Mouse (Mus musculus) adipose tissue, adult 10 weeks (tissue): ENCODE results near the gene Olfr358. TPM values are rescaled to one million over a fixed set of nuclear protein-coding genes. Genes with fewer than 3 reads are reported as not detected.

Experiments
- polyA plus RNA-seq: library from polyadenylated mRNA; stranded (reverse); fragments of 350-450 nt; fragmentation: Illumina TruSeq; extraction: RNeasy Lipid Tissue Mini Kit (QIAGEN cat#74804); gene quantifications from one replicate; pipeline ENCODE4 v1.2.3, GENCODE M21; 2014; ENCODE audit warnings: low read depth, low replicate concordance

Gene Olfr358
- not detected for polyA plus RNA-seq

DNA sequence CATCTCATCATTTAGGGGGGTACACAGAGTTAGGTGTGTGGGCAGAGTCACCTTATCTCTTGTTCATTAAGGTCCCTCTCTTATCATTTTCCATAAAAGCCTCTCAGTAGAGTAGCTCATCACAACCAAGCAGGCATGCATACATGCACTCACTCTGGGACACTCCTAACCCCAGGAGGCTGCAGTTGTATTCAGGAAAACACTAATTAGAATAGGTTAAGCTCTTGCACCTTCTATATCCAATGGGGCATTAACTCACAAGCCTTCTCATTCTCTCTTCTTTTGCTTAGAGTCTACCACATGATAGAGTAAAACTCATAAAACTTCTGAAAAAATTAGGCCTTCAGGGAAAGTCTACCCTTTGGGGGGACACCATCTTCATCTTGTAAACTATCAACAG lies at the start of gene Olfr358:
Gene Olfr358, minus strand, starts transcription at position 101 of the 400 bp plus-strand sequence.

DNA sequence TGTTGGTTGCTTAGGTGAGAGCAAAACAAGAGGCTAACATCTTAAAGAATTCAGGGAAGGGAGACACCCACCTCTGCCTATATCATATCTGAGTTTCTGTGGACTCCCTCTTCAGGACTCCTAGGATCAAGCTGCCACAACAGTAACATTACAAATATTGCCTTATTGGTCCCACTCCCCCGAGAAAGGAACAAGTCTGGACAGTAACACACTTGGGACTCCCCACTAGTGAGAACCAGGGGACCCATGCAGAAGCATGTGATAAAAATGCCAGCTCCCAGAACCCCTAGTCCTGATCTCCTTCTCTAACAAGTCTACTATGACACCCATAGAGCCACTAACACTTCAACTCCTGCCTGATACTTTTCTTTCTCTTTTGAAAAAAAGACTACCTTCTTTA lies 15.6 kb downstream of the Olfr358 start, which contains the start of gene Olfr357:
Gene Olfr357, plus strand, starts transcription at position 301 of the 400 bp plus-strand sequence.

Other genes with a start within 250 kb of the Olfr358 start
- gene Olfr348, start 225.1 kb downstream of the Olfr358 start, polyA plus RNA-seq: not detected
- not detected for gene Olfr50, start 218.8 kb downstream of the Olfr358 start, polyA plus RNA-seq
- gene Olfr3, start 192.3 kb downstream of the Olfr358 start, polyA plus RNA-seq: not detected
- gene Olfr350, start 163.0 kb downstream of the Olfr358 start, polyA plus RNA-seq: not detected
- not detected for gene Olfr351, start 146.7 kb downstream of the Olfr358 start, polyA plus RNA-seq
- not detected for gene Olfr352, start 140.9 kb downstream of the Olfr358 start, polyA plus RNA-seq
- not detected for gene Olfr353, start 116.4 kb downstream of the Olfr358 start, polyA plus RNA-seq
- not detected for gene Olfr354, start 103.7 kb downstream of the Olfr358 start, polyA plus RNA-seq
- gene Olfr355, start 80.4 kb downstream of the Olfr358 start, polyA plus RNA-seq: not detected
- not detected for gene Olfr356, start 72.2 kb downstream of the Olfr358 start, polyA plus RNA-seq
- gene Olfr357, start 15.5 kb downstream of the Olfr358 start, polyA plus RNA-seq: not detected
- not detected for gene Olfr360, start 56.4 kb upstream of the Olfr358 start, polyA plus RNA-seq
- not detected for gene Olfr361, start 80.0 kb upstream of the Olfr358 start, polyA plus RNA-seq
- not detected for gene Olfr362, start 108.6 kb upstream of the Olfr358 start, polyA plus RNA-seq
- gene Olfr364-ps1, start 130.0 kb upstream of the Olfr358 start, polyA plus RNA-seq: not detected
- gene Olfr365, start 178.9 kb upstream of the Olfr358 start, polyA plus RNA-seq: not detected
- not detected for gene Olfr366, start 202.2 kb upstream of the Olfr358 start, polyA plus RNA-seq